Mouse (Mus musculus) limb, embryonic 10.5 days (tissue): ENCODE data around the gene Olfr1496. TPM values are rescaled to one million over a fixed set of nuclear protein-coding genes. Genes with fewer than 3 reads are reported as not detected.

ENCODE experiments used
- polyA plus RNA-seq: library from polyadenylated mRNA; unstranded; fragments of >200 nt; fragmentation: Nextera tagmentation; extraction: Ambion mirVana; gene quantifications from 2 replicates; pipeline ENCODE4 v1.2.1, GENCODE M21; 2016

The Olfr1496 gene
- polyA plus RNA-seq, 1 experiment from 2014 or later = not detected

Other genes starting within 250 kb of the Olfr1496 start
- gene Olfr1480, start 250.0 kb upstream of the Olfr1496 start, polyA plus RNA-seq = not detected in 2 replicates
- gene Olfr1484, start 194.4 kb upstream of the Olfr1496 start, polyA plus RNA-seq = not detected in 2 replicates
- not detected in 2 replicates for gene Olfr1487, start 160.5 kb upstream of the Olfr1496 start, polyA plus RNA-seq
- not detected in 2 replicates for gene Olfr1489, start 146.3 kb upstream of the Olfr1496 start, polyA plus RNA-seq
- gene Olfr1490, start 126.8 kb upstream of the Olfr1496 start, polyA plus RNA-seq = not detected in 2 replicates
- not detected in 2 replicates for gene Olfr1491, start 80.6 kb upstream of the Olfr1496 start, polyA plus RNA-seq
- gene Olfr1493-ps1, start 54.6 kb upstream of the Olfr1496 start, polyA plus RNA-seq = not detected in 2 replicates
- not detected in 2 replicates for gene Olfr1494, start 38.1 kb upstream of the Olfr1496 start, polyA plus RNA-seq
- not detected in 2 replicates for gene Olfr1495, start 13.3 kb upstream of the Olfr1496 start, polyA plus RNA-seq
- gene Olfr1497, start 20.3 kb downstream of the Olfr1496 start, polyA plus RNA-seq = not detected in 2 replicates
- gene Olfr1499, start 41.6 kb downstream of the Olfr1496 start, polyA plus RNA-seq = not detected in 2 replicates
- not detected in 2 replicates for gene Olfr1500, start 52.6 kb downstream of the Olfr1496 start, polyA plus RNA-seq
- not detected in 2 replicates for gene Olfr1501, start 72.8 kb downstream of the Olfr1496 start, polyA plus RNA-seq
- gene Olfr1502, start 83.9 kb downstream of the Olfr1496 start, polyA plus RNA-seq = not detected in 2 replicates
- not detected in 2 replicates for gene Olfr1504, start 120.0 kb downstream of the Olfr1496 start, polyA plus RNA-seq
- not detected in 2 replicates for gene Olfr1505, start 135.7 kb downstream of the Olfr1496 start, polyA plus RNA-seq